ENCODE assay signal across 9 mouse cellular contexts in genomic region chr15:37135590-37136164, GRCm38 (mm10).
A peak's percentile ranks its signal among the peaks of the same experiment; 100 is the strongest.
DNase-seq lines count a peak whose midpoint lies in the region; ATAC-seq and TF ChIP-seq lines count a peak whose summit lies in the region.
"Had no signal": no experiment of that assay in that cellular context is flagged by ENCODE, and none has a peak within 500 bp of the region (broad histone marks: within the 10 kb centered on the region; RNA-seq: fewer than 3 reads in every experiment).

No protein-coding gene starts in this region.

- no peak for TF ChIP-seq EP300 in liver, embryonic 14.5 days (IDR thresholded peaks at IDR 0.05; ENCODE audit: low read depth)

- peaks cover 7% of the 10 kb centered on the region for H3K4me1 ChIP-seq in erythroblast, embryonic 14.5 days (ENCODE audit: control insufficient read depth)
- H3K4me1 ChIP-seq in embryonic fibroblast, embryonic 13.5 days (ENCODE audit: control insufficient read depth, insufficient read depth, low read length) = no peaks in the 10 kb centered on the region
- H3K4me1 ChIP-seq in heart, embryonic 14.5 days (ENCODE audit: control insufficient read depth in 2 of 2, insufficient read depth in 2 of 2, low read length in 2 of 2) = peaks cover 4 to 7% of the 10 kb centered on the region in 2 experiments; a peak in 2 of 4 replicates
- peaks cover 24% of the 10 kb centered on the region for H3K4me1 ChIP-seq in kidney, embryonic 16.5 days (ENCODE audit: insufficient read depth, low read length)
- no peaks in the 10 kb centered on the region for H3K4me1 ChIP-seq in liver, embryonic 14.5 days (replicated peaks; ENCODE audit: control insufficient read depth in 2 of 2, insufficient read depth in 2 of 2, low read length in 1 of 2)
- 0 out of 2 replicates have a peak, but pooled peaks cover 9% of the 10 kb centered on the region for H3K4me1 ChIP-seq in stomach, embryonic 14.5 days (ENCODE audit: control insufficient read depth, insufficient read depth, low read length)

- TF ChIP-seq CTCF in embryonic fibroblast, embryonic 13.5 days (IDR thresholded peaks at IDR 0.05; ENCODE audit: borderline replicate concordance, insufficient read depth, low read length) = no peak
- no peak for TF ChIP-seq CTCF in liver, embryonic 14.5 days (IDR thresholded peaks at IDR 0.05; ENCODE audit: low read depth)

- WGBS in heart, embryonic 14.5 days = 2% methylated on average over 35 of the region's 35 CpGs
- whole genome bisulfite sequencing in kidney, embryonic 16.5 days = 3% methylated on average over 35 of the region's 35 CpGs
- WGBS in liver, embryonic 14.5 days (ENCODE audit: insufficient replicate concordance) = 6% methylated on average over 35 of the region's 35 CpGs
- 2% methylated on average over 35 of the region's 35 CpGs for WGBS in stomach, embryonic 14.5 days

- DNase-seq in liver, embryonic 14.5 days (ENCODE audit: low read depth in 3 of 3, low spot score in 3 of 3) = peak in 2 of 3 experiments; percentile 11 to 16
- peak; percentile 82 for DNase-seq in neural tube, embryonic 10.5 days (ENCODE audit: extremely low spot score, low spot score)

- no peaks in the 10 kb centered on the region for H3K27me3 ChIP-seq in erythroblast, embryonic 14.5 days (ENCODE audit: control insufficient read depth)
- no peaks in the 10 kb centered on the region for H3K27me3 ChIP-seq in heart, embryonic 14.5 days (ENCODE audit: control insufficient read depth, insufficient read depth, low read length)
- H3K27me3 ChIP-seq in kidney, embryonic 16.5 days (ENCODE audit: insufficient read depth, low read length) = no peaks in the 10 kb centered on the region
- no peaks in the 10 kb centered on the region for H3K27me3 ChIP-seq in liver, embryonic 14.5 days (ENCODE audit: control insufficient read depth, insufficient read depth, low read length)
- H3K27me3 ChIP-seq in stomach, embryonic 14.5 days (ENCODE audit: control insufficient read depth, insufficient read depth, low read length) = no peaks in the 10 kb centered on the region

- no peak overlapping the region for H3K27ac ChIP-seq in embryonic fibroblast, embryonic 13.5 days (ENCODE audit: insufficient read depth, low read length)
- H3K27ac ChIP-seq in heart, embryonic 14.5 days (replicated peaks in 1 of 2; ENCODE audit: control insufficient read depth in 1 of 2, insufficient read depth in 1 of 2, low read depth in 2 of 2, low read length in 2 of 2) = peak overlapping the region; percentile 43 to 70
- peak overlapping the region; percentile 95 for H3K27ac ChIP-seq in kidney, embryonic 16.5 days (ENCODE audit: low read length)
- H3K27ac ChIP-seq in liver, embryonic 14.5 days = no peak overlapping the region
- peak overlapping the region; percentile 86 for H3K27ac ChIP-seq in stomach, embryonic 14.5 days (ENCODE audit: low read length)
- H3K27ac ChIP-seq: macrophage had no signal

- peak overlapping the region; percentile 62 for H3K4me3 ChIP-seq in erythroblast, embryonic 14.5 days (replicated peaks)
- peak overlapping the region; percentile 38 for H3K4me3 ChIP-seq in embryonic fibroblast, embryonic 13.5 days (ENCODE audit: insufficient read depth, low read length)
- H3K4me3 ChIP-seq in heart, embryonic 14.5 days (ENCODE audit: control insufficient read depth in 1 of 2, insufficient read depth in 1 of 2, low read depth in 1 of 2, low read length in 2 of 2) = peak overlapping the region; percentile 54 to 65
- peak overlapping the region; percentile 68 for H3K4me3 ChIP-seq in kidney, embryonic 16.5 days (ENCODE audit: low read length)
- H3K4me3 ChIP-seq in liver, embryonic 14.5 days (ENCODE audit: insufficient read depth in 1 of 2, low read depth in 2 of 2, low read length in 2 of 2) = peak overlapping the region; percentile 58 to 63
- peak overlapping the region; percentile 50 for H3K4me3 ChIP-seq in stomach, embryonic 14.5 days (ENCODE audit: low read depth, low read length)

- peak overlapping the region; percentile 81 for H3K9ac ChIP-seq in heart, embryonic 14.5 days (ENCODE audit: low read length)
- H3K9ac ChIP-seq in kidney, embryonic 16.5 days (replicated peaks; ENCODE audit: low read length) = peak overlapping the region; percentile 85
- H3K9ac ChIP-seq in liver, embryonic 14.5 days (replicated peaks) = peak overlapping the region; percentile 58
- H3K9ac ChIP-seq in stomach, embryonic 14.5 days (replicated peaks; ENCODE audit: low read depth, low read length) = peak overlapping the region; percentile 58

- no peak for ATAC-seq in erythroblast, adult 5-6 weeks (replicated peaks; ENCODE audit: low FRiP score, poor library complexity, severe bottlenecking)
- 0 out of 2 replicates have a peak, but pooled peaks have one; percentile 36 for ATAC-seq in heart, embryonic 14.5 days (ENCODE audit: insufficient number of reproducible peaks, insufficient read depth, low FRiP score, low read depth)
- peak; percentile 76 for ATAC-seq in kidney, embryonic 16.5 days (ENCODE audit: low FRiP score, low TSS enrichment)
- peak; percentile 62 for ATAC-seq in liver, embryonic 14.5 days (ENCODE audit: insufficient read depth)
- peak; percentile 87 for ATAC-seq in stomach, embryonic 14.5 days (ENCODE audit: insufficient number of reproducible peaks, insufficient read depth, low FRiP score, low read depth)

- no peaks in the 10 kb centered on the region for H3K9me3 ChIP-seq in erythroblast, embryonic 14.5 days (ENCODE audit: control insufficient read depth, low read length)
- 0 out of 2 replicates have a peak, but pooled peaks cover 6% of the 10 kb centered on the region for H3K9me3 ChIP-seq in heart, embryonic 14.5 days (ENCODE audit: control insufficient read depth, low read length)
- H3K9me3 ChIP-seq in kidney, embryonic 16.5 days (ENCODE audit: low read length) = no peaks in the 10 kb centered on the region
- no peaks in the 10 kb centered on the region for H3K9me3 ChIP-seq in liver, embryonic 14.5 days (ENCODE audit: control insufficient read depth, low read length)
- H3K9me3 ChIP-seq in stomach, embryonic 14.5 days (ENCODE audit: control insufficient read depth, low read depth, low read length) = 0 out of 2 replicates have a peak, but pooled peaks cover 4% of the 10 kb centered on the region

- TF ChIP-seq POLR2A in embryonic fibroblast, embryonic 13.5 days (IDR thresholded peaks at IDR 0.05; ENCODE audit: low read depth, low read length) = 0 out of 2 replicates have a peak, but pooled peaks have one; percentile 10

- no peaks in the 10 kb centered on the region for H3K36me3 ChIP-seq in erythroblast, embryonic 14.5 days (ENCODE audit: control insufficient read depth)
- H3K36me3 ChIP-seq in heart, embryonic 14.5 days (ENCODE audit: control insufficient read depth, insufficient read depth, low read length) = no peaks in the 10 kb centered on the region
- H3K36me3 ChIP-seq in kidney, embryonic 16.5 days (ENCODE audit: insufficient read depth, low read length) = no peaks in the 10 kb centered on the region
- no peaks in the 10 kb centered on the region for H3K36me3 ChIP-seq in liver, embryonic 14.5 days (replicated peaks; ENCODE audit: control insufficient read depth, insufficient read depth, low read depth)
- no peaks in the 10 kb centered on the region for H3K36me3 ChIP-seq in stomach, embryonic 14.5 days (ENCODE audit: control insufficient read depth, insufficient read depth, low read length)

- H3K4me2 ChIP-seq in heart, embryonic 14.5 days (ENCODE audit: low read length) = peak overlapping the region; percentile 79
- peak overlapping the region; percentile 90 for H3K4me2 ChIP-seq in kidney, embryonic 16.5 days (replicated peaks; ENCODE audit: low read depth, low read length)
- peak overlapping the region; percentile 76 for H3K4me2 ChIP-seq in liver, embryonic 14.5 days (ENCODE audit: low read depth)
- H3K4me2 ChIP-seq in stomach, embryonic 14.5 days (replicated peaks; ENCODE audit: low read depth, low read length) = peak overlapping the region; percentile 54

Comparison
In these comparisons a context has a peak if more than half of its experiments do, and no peak if none do; other contexts are left out.
1. H3K27ac ChIP-seq: peak in heart, embryonic 14.5 days (2 of 2), kidney, embryonic 16.5 days (single experiment) and stomach, embryonic 14.5 days (single experiment); none in embryonic fibroblast, embryonic 13.5 days (single experiment) and liver, embryonic 14.5 days (single experiment).
2. Peak in every context shown above with its lines, with median percentiles within 50 percentile points of each other: H3K4me3 ChIP-seq, H3K4me2 ChIP-seq and H3K9ac ChIP-seq.